Mouse (Mus musculus) lung, postnatal 4 days (tissue): ENCODE measurements around the gene Tapbpl.

Source experiments
- DNase-seq, 2 experiments: peaks; one replicate each; pipeline ENCODE4 v3.0.0; 2021

The Tapbpl gene

DNA sequence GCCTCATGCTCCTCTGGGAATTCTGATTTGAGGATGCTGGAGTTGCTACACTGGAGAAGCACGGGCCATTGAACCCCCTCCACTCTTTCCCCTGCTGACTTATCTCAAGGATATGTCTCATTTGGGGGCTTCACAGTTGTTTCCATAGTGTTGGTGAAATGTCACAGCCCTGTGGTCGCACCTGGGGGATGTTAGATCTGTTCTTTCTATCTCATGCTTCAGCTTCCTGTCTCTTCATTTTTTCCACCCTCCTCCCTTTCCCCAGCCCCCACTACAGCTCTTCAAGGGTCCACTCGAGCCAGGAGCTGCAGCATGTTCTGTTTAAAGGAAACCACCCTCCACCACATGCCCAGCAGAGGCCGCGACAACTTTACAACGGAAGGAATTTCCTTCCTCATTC is 6.7 kb upstream of the Tapbpl start:
- no peak for DNase-seq

- no peak for DNase-seq
Observed at GRCm38 (mm10) chr6:125237421-125237820, 5.8 kb upstream of the Tapbpl start.

- no peak for DNase-seq
Observed at GRCm38 (mm10) chr6:125236782-125237181, 5.1 kb upstream of the Tapbpl start, which contains the start of gene Cd27. TSS of gene Cd27 (minus strand) at chr6:125237010.

DNA sequence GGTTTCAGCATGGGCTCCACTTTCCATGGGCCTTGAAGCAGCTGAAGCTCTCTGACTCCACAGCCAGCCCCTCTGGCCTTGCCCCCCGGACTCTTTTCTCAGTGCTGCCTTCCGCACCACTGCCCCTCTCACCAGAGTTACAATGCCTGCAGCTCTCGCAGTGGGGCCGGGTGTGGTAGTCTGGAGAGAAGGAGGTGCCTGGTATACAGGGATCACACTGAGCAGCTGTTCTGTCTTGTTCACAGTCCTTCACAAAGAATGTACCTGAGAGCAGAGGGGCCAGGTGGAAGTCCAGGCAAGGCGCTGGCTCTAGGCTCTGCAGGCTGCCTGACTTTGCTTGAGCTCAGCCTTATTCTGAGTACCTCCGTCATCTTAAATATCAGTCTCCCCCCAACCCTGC is 4.7 kb upstream of the Tapbpl start:
- no peak for DNase-seq

- no peak for DNase-seq
Observed at GRCm38 (mm10) chr6:125234520-125234828, 2.8 kb upstream of the Tapbpl start.

DNA sequence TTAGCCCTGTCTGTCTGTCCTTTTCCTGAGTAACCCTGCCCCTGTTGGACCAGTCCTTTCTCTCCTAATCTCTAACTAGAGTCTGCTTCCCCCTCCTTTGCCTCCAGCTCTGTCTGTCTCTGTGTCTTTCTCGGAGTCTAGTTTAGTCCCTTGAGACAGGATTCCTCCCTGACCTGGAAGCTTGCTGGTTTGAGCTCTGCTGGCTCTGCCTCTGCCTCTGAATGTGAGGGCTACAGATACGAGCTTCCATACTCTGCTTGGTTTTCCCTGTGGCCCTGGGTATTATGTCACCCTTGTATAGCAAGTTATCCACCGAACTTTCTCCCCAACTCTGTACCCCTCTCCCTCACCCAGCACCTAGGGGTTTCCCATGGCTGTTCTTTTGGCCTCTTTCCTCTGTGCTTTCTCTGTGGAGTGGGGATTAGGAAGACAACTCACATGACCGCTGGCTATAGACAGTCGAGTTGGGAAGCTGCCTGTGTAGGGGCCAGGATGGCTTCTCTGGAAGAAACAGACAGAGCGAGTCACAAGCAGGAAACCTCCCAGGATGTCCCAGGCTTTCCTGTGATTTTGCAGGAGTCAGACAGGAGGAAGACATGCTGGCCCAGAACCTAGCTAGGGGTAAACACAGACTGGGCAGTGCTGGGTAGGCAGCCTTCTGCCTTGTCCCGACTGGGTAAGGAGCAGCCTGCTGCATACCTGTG is 2.3 kb upstream of the Tapbpl start:
- peak in 1 of 2 experiments; percentile 66 for DNase-seq

DNA sequence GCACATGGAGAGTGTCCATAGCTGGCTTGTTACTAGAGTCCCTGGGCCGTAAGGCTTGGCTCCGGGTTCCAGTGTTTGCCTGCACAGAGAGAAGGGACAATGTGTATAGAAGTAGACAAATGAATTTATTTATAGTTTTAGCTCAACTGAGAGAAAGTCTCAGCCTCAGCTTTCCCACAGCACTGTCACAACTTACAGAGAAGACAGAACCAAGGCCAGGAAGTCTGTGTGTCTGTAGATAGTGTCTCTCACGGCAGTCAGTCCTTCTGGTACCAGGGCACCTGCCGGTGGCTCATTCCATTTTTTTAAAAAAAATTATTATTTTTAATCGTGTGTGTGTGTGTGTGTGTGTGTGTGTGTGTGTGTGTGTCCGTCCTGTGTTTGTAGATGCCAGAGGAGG is 856 bp upstream of the Tapbpl start:
- DNase-seq, result no peak

DNA sequence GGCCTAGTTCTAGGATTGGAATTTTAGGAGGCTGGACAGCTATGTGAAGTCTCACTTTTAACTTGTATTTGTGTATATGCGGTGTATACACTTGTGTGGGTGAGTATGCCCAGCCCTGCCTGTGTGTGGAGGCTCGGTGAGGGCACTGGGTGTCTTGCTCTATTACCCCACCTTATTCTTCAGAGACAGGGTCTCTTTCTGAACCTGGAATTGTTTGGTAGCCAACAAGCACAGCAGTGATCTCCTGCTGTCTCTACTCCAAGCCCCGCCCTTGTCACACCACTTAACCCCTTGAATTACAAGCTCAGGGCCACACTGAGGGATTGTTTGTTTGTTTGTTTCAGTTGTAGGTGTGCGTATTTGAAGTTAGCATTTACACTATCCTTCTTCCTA is 381 bp upstream of the Tapbpl start:
- no peak for DNase-seq

- DNase-seq, result no peak
Observed at GRCm38 (mm10) chr6:125230571-125230970, 1.1 kb downstream of the Tapbpl start.

- DNase-seq, result no peak
Observed at GRCm38 (mm10) chr6:125225518-125226115, 6.0 kb downstream of the Tapbpl start.

- DNase-seq, result no peak
Observed at GRCm38 (mm10) chr6:125222577-125222976, 9.1 kb downstream of the Tapbpl start.

DNA sequence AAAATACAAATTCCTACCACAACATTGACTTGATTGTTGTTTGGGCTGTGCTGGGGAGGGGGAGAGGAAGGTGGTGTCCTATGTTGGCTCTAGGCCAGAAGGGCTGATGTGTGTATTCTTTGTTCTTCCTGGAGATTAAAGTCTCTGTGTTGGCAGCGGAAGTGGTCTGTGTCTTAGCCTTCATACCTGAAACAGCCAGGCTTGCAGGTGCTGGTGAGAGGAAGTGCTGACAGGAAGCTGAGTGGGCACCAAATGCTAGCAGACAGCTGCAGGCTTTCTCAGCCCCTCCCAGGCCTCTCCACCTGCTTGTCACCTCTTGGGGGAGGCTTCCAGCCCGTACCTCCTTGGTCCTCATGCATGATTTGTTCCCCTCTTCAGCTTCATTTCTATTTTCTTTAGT is 9.5 kb downstream of the Tapbpl start:
- peak; percentile 28 to 60 for DNase-seq

DNA sequence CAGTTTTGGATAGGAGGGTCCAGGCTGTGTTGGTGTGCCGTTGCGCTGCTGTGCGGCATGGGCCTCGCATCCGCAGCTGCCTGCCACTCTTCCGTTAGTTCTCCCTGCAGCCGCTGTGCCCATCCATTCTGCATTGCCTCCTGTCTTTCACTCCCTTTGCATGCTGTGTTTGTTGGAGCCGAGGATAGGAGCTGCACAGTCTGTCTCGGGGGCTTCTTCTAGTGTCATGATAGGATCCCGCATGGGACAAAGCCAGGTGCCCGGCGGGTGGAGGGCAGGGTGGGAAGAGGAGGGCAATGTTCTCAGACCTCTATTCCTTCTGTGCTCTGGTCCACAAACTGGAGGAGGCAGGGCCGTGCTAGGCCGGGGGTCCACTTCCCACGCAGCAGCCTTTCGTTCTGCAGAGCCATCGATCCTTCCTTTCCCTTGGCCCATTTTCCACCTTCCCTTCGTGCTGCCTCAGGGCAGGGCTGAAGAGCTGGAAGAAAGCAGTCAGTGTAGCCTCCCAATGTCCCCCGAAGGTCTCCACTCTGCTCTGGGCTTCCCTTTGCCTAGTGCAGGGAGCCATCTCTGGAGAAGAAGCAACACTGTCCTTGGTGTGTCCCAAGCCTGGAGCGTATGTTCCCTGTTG is 10.4 kb downstream of the Tapbpl start:
- no peak for DNase-seq

DNA sequence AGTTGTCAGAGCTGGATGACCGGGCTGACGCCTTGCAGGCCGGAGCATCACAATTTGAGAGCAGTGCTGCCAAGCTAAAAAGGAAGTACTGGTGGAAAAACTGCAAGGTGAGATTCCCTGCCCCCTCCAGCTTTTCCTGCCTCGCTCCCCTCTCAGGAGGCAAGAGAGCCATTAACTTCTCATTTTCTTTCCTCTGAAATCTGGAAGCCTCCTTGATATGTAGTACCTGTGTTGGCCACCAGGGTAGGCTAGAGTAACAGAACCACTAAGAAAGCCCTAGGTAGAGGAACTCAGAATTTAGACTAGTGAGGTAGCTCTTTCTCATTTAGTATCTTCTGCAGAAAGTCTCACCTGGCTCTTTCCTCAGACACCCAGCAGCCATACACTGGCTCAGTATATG is 12.7 kb downstream of the Tapbpl start:
- peak in 1 of 2 experiments; percentile 76 for DNase-seq

DNA sequence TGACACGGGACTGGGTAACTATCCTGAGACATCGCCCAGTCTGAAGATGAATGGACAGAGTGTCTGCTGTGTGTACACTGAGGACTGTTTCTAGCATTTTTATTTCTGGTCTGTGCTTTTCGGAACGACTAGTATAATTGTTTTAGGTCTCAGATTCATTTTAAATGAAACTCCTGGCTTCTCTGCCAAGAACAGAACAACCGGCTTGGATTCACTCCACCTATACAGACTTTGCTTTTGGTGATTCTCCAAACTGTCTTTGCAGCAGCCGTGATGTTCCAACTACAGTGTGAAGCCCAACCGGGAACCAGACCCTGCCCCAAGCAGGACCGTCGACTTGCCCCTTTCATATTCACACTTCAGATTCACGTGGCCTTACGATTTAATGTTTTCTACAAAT is 13.8 kb downstream of the Tapbpl start:
- no peak for DNase-seq

- DNase-seq, result no peak
Observed at GRCm38 (mm10) chr6:125216898-125217297, 14.8 kb downstream of the Tapbpl start.

DNA sequence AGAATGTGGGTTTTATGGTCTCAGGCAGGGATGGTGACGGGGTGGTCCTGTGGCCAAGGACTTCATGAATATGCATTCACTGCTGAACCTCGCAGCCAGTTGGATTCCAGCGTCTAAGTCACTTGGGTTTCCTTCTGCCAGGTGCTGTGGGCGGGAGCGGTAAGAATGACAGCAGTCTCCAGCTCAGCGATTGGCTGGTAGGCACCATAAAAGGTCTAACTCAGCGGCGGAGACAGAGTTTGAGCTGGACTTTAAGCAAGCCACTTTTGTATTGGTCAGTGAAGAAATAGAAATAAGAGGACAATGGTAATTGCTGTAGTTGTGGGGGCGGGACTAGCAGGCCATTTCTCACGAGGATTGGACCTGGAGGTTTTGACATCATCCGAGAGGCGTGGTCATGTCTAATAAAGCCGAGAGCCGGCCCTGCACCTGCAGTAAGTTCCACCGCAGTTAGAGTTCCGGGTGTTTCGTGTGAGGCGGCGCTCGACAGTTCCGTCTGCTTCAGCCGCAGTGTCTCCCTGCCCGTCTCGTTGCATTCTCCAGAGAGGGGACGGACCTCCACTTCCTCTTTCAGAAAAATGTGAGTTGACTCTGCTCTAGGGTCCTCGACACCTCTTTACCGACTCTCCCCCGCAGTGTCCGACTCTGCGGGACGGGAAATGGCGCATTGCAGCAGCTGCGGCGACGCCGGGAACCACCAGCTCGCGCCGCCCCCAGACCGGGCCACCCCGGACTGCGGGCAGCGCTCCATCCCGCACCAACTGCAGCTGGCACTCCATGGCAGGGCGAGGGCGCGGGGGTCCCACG is 16.3 kb downstream of the Tapbpl start, which contains the start of gene Vamp1:
Vamp1 (plus strand) TSS at position 404 of the 807 bp plus-strand sequence.
- peak; percentile 95 to 96 for DNase-seq

- DNase-seq, result no peak
Observed at GRCm38 (mm10) chr6:125213715-125214114, 17.9 kb downstream of the Tapbpl start.

DNA sequence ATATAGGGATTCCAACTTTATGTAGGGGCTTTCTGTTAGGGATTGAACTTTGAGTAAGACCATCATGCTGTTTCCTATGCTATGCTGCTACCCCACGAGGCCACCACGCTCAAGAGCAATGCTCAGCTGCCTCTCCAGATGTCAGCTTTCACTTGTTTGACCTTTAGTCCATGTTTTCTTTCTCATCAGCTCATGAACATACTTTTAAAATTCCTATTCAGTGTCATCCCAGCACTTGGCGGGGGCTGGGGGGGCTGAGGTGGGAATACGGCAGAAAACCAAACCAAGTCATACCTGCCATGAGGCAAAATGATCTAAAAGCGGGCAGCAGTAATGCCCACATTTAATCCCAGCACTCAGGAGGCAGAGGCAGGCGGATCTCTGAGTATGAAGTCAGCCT is 18.5 kb downstream of the Tapbpl start:
- no peak for DNase-seq

GRCm38 (mm10) chr6:125212621-125213020 is 19.0 kb downstream of the Tapbpl start:
- DNase-seq, result no peak

DNA sequence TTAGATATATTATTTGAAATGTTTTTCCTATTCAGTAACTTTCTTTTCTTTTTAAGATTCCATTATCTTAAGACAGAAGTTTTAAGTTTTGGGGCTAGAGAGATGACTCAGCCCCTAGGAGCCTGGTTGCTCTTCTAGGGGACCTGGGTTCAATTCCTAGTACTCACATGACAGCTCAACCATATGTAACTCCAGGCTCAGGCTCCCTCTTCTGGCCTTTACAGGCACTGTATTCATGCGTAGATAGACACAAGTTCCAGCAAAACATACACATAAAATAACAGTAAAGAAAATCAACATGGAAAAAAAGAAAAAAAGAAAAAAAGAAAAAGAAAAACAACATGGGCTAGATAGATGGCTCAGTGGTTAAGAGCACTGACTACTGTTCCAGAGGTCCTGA is 21.2 kb downstream of the Tapbpl start:
- no peak for DNase-seq

DNA sequence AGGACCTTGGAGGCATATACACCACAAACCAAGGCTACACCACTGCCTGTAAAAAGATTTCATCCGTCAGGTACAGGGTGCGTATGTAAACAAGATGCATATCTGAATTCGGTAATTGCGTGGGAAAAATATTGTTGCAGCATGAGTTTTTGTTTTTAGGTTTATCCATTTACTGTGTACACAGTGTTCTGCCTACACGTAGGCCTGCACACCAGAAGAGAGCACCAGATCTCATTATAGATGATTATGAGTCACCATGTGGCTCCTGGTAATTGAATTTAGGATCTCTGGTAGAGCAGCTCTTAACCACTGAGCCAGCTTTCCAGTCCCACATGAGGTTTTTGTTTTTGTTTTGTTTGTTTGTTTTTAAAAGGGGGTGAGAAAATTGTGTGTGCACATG is 34.5 kb downstream of the Tapbpl start:
- no peak for DNase-seq

DNA sequence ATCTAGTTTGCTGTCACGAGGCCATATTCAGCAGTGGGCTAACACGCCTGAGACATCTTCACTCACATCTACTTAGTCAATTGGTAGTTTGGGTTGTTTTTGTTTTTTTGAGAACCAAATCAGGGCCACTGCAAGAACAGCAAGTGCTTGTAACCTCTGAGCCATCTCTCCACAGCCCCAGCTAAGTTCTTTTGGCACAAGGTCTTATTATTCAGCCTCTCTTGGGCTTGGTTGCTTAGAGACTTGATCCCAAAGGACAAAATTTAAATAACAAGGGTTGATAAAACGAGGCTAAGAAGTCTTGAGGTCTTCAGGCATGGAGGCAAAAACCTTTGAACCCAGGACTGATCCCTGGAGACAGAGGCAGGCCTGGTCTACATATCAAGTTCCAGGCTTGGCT is 35.4 kb downstream of the Tapbpl start:
- DNase-seq, result no peak
